Comparison of ENCODE assay signal across 11 mouse cellular contexts in the genomic region with DNA sequence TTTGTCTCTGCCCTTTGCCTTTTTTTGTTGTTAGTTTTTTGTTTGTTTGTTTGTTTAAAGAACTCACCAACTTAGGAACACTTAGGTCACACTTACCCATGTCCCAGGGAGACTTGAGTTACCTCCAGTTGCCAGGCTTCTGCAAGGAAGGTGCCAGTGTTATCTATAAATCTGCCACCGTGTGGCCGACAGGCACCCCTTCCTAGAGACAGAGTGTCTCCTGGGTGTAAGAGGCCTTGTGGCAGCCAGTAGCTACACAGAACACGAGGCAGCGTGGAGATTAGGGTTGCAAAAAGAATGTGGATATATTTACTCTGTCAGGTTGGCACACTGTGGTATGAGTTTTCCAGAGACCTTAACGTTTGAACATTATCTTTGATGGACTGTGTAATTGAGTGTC. TPM values are rescaled to one million over a fixed set of nuclear protein-coding genes. Genes with fewer than 3 reads are reported as not detected.
A peak's percentile ranks its signal among the peaks of the same experiment; 100 is the strongest.
DNase-seq lines count a peak whose midpoint lies in the region; ATAC-seq lines count a peak whose summit lies in the region.
"Had no signal": no experiment of that assay in that cellular context is flagged by ENCODE, and none has a peak within 500 bp of the region (broad histone marks: within the 10 kb centered on the region; RNA-seq: fewer than 3 reads in every experiment).

No protein-coding gene starts in this region.

- no peak overlapping the region for H3K4me2 ChIP-seq in forebrain, embryonic 11.5 days (ENCODE audit: low read depth, low read length, severe bottlenecking)
- H3K4me2 ChIP-seq in forebrain, embryonic 13.5 days = no peak overlapping the region
- no peak overlapping the region for H3K4me2 ChIP-seq in hindbrain, embryonic 12.5 days (replicated peaks)
- H3K4me2 ChIP-seq in midbrain, embryonic 14.5 days (ENCODE audit: low read length) = no peak overlapping the region
- no peak overlapping the region for H3K4me2 ChIP-seq in midbrain, embryonic 11.5 days
- H3K4me2 ChIP-seq in neural tube, embryonic 15.5 days = no peak overlapping the region
- H3K4me2 ChIP-seq: lung, embryonic 15.5 days; midbrain, embryonic 15.5 days had no signal

- no peaks in the 10 kb centered on the region for H3K27me3 ChIP-seq in forebrain, embryonic 11.5 days (ENCODE audit: control insufficient read depth, insufficient read depth, low read length)
- no peaks in the 10 kb centered on the region for H3K27me3 ChIP-seq in forebrain, embryonic 13.5 days
- H3K27me3 ChIP-seq in hindbrain, embryonic 12.5 days = no peaks in the 10 kb centered on the region
- no peaks in the 10 kb centered on the region for H3K27me3 ChIP-seq in hindbrain, embryonic 10.5 days (ENCODE audit: insufficient read depth, poor library complexity, severe bottlenecking)
- no peaks in the 10 kb centered on the region for H3K27me3 ChIP-seq in midbrain, embryonic 14.5 days (ENCODE audit: control insufficient read depth, insufficient read depth, low read length)
- H3K27me3 ChIP-seq in midbrain, embryonic 11.5 days (ENCODE audit: control insufficient read depth, insufficient read depth, low read length) = no peaks in the 10 kb centered on the region
- no peaks in the 10 kb centered on the region for H3K27me3 ChIP-seq in neural tube, embryonic 15.5 days (replicated peaks)
- H3K27me3 ChIP-seq: lung, embryonic 15.5 days; midbrain, embryonic 15.5 days had no signal

- H3K27ac ChIP-seq in forebrain, embryonic 11.5 days (ENCODE audit: low read depth, low read length) = no peak overlapping the region
- no peak overlapping the region for H3K27ac ChIP-seq in forebrain, embryonic 13.5 days
- H3K27ac ChIP-seq in hindbrain, embryonic 12.5 days = no peak overlapping the region
- H3K27ac ChIP-seq in hindbrain, embryonic 10.5 days = no peak overlapping the region
- no peak overlapping the region for H3K27ac ChIP-seq in midbrain, embryonic 14.5 days (replicated peaks; ENCODE audit: low read depth, low read length)
- H3K27ac ChIP-seq in midbrain, embryonic 11.5 days (ENCODE audit: low read depth, low read length) = no peak overlapping the region
- 0 out of 2 replicates have a peak overlapping the region, but pooled peaks have one; percentile 10 for H3K27ac ChIP-seq in neural tube, embryonic 15.5 days (replicated peaks)
- H3K27ac ChIP-seq: lung, embryonic 15.5 days; midbrain, embryonic 15.5 days had no signal

- H3K4me3 ChIP-seq in forebrain, embryonic 11.5 days (ENCODE audit: low read depth, low read length) = no peak overlapping the region
- no peak overlapping the region for H3K4me3 ChIP-seq in forebrain, embryonic 13.5 days
- H3K4me3 ChIP-seq in hindbrain, embryonic 12.5 days = no peak overlapping the region
- no peak overlapping the region for H3K4me3 ChIP-seq in hindbrain, embryonic 10.5 days
- no peak overlapping the region for H3K4me3 ChIP-seq in midbrain, embryonic 14.5 days (replicated peaks; ENCODE audit: low read depth, low read length)
- H3K4me3 ChIP-seq in midbrain, embryonic 11.5 days (ENCODE audit: low read depth, low read length) = no peak overlapping the region
- no peak overlapping the region for H3K4me3 ChIP-seq in neural tube, embryonic 15.5 days (replicated peaks)
- H3K4me3 ChIP-seq: lung, embryonic 15.5 days; midbrain, embryonic 15.5 days had no signal

- 73% methylated on average over 5 of the region's 5 CpGs for WGBS in forebrain, embryonic 11.5 days
- 57% methylated on average over 5 of the region's 5 CpGs for WGBS in forebrain, embryonic 13.5 days
- WGBS in hindbrain, embryonic 12.5 days = 51% methylated on average over 5 of the region's 5 CpGs
- 62% methylated on average over 5 of the region's 5 CpGs for WGBS in hindbrain, embryonic 10.5 days
- 55% methylated on average over 5 of the region's 5 CpGs for WGBS in midbrain, embryonic 14.5 days
- WGBS in midbrain, embryonic 11.5 days = 64% methylated on average over 5 of the region's 5 CpGs
- WGBS in neural tube, embryonic 15.5 days = 16% methylated on average over 5 of the region's 5 CpGs

- H3K4me1 ChIP-seq in forebrain, embryonic 11.5 days (replicated peaks; ENCODE audit: control insufficient read depth, insufficient read depth, low read length) = peaks cover 3% of the 10 kb centered on the region; the same call in 1 of the 2 replicates
- peaks cover 12% of the 10 kb centered on the region for H3K4me1 ChIP-seq in forebrain, embryonic 13.5 days
- H3K4me1 ChIP-seq in hindbrain, embryonic 12.5 days = peaks cover 18% of the 10 kb centered on the region
- H3K4me1 ChIP-seq in hindbrain, embryonic 10.5 days (replicated peaks) = peaks cover 20% of the 10 kb centered on the region
- H3K4me1 ChIP-seq in midbrain, embryonic 14.5 days (ENCODE audit: control insufficient read depth, insufficient read depth, low read length) = peaks cover 4% of the 10 kb centered on the region; the same call in 1 of the 2 replicates
- H3K4me1 ChIP-seq in midbrain, embryonic 11.5 days (ENCODE audit: control insufficient read depth, insufficient read depth, low read length) = peaks cover 4% of the 10 kb centered on the region; the same call in 1 of the 2 replicates
- peaks cover 14% of the 10 kb centered on the region for H3K4me1 ChIP-seq in neural tube, embryonic 15.5 days

- 0 out of 2 replicates have a peak, but pooled peaks have one; percentile 16 for ATAC-seq in forebrain, embryonic 11.5 days (replicated peaks; ENCODE audit: low FRiP score)
- ATAC-seq in forebrain, embryonic 13.5 days = no peak
- 0 out of 2 replicates have a peak, but pooled peaks have one; percentile 12 for ATAC-seq in hindbrain, embryonic 12.5 days (ENCODE audit: low FRiP score)
- no peak; the same call in 1 of the 2 replicates for ATAC-seq in midbrain, embryonic 14.5 days (ENCODE audit: low FRiP score, low TSS enrichment)
- no peak for ATAC-seq in midbrain, embryonic 11.5 days (ENCODE audit: low FRiP score)
- peak; percentile 37; the same call in 1 of the 2 replicates for ATAC-seq in neural tube, embryonic 15.5 days (ENCODE audit: low FRiP score)

- no peaks in the 10 kb centered on the region; the same call in 1 of the 2 replicates for H3K36me3 ChIP-seq in forebrain, embryonic 11.5 days (ENCODE audit: control insufficient read depth, insufficient read depth, low read length)
- H3K36me3 ChIP-seq in forebrain, embryonic 13.5 days (ENCODE audit: poor library complexity, severe bottlenecking) = peaks cover 49% of the 10 kb centered on the region
- peaks cover 36% of the 10 kb centered on the region for H3K36me3 ChIP-seq in hindbrain, embryonic 12.5 days
- H3K36me3 ChIP-seq in hindbrain, embryonic 10.5 days = peaks cover 57% of the 10 kb centered on the region
- H3K36me3 ChIP-seq in midbrain, embryonic 14.5 days (ENCODE audit: control insufficient read depth, insufficient read depth, low read length) = peaks cover 38% of the 10 kb centered on the region
- H3K36me3 ChIP-seq in midbrain, embryonic 11.5 days (ENCODE audit: control insufficient read depth, insufficient read depth, low read length) = peaks cover 16% of the 10 kb centered on the region
- peaks cover 29% of the 10 kb centered on the region for H3K36me3 ChIP-seq in neural tube, embryonic 15.5 days

- DNase-seq in forebrain, embryonic 11.5 days (ENCODE audit: low spot score) = no peak
- no peak for DNase-seq in hindbrain, embryonic 10.5 days (ENCODE audit: low spot score)
- peak; percentile 12 for DNase-seq in midbrain, embryonic 14.5 days
- no peak for DNase-seq in midbrain, embryonic 11.5 days (ENCODE audit: low spot score, missing footprints)
- DNase-seq in left cerebral cortex, postnatal 10 days (ENCODE audit: extremely low spot score in 1 of 2, low spot score in 2 of 2) = no peak

- H3K9ac ChIP-seq in forebrain, embryonic 11.5 days (ENCODE audit: low read length) = no peak overlapping the region
- no peak overlapping the region for H3K9ac ChIP-seq in forebrain, embryonic 13.5 days
- H3K9ac ChIP-seq in hindbrain, embryonic 12.5 days = no peak overlapping the region
- H3K9ac ChIP-seq in midbrain, embryonic 14.5 days (replicated peaks; ENCODE audit: low read length) = no peak overlapping the region
- H3K9ac ChIP-seq in midbrain, embryonic 11.5 days (ENCODE audit: low read length) = no peak overlapping the region
- no peak overlapping the region for H3K9ac ChIP-seq in neural tube, embryonic 15.5 days (replicated peaks)
- H3K9ac ChIP-seq: lung, embryonic 15.5 days; midbrain, embryonic 15.5 days had no signal

- intact Hi-C loops in left cerebral cortex, postnatal 10 days (cut with DNase I) = loop anchor here (2.0 to 10.0 kb wide), 3 partner anchors 115 to 279 kb away; no protein-coding TSS in a partner anchor

- H3K9me3 ChIP-seq in forebrain, embryonic 11.5 days (ENCODE audit: control insufficient read depth, low read length) = no peaks in the 10 kb centered on the region
- no peaks in the 10 kb centered on the region for H3K9me3 ChIP-seq in forebrain, embryonic 13.5 days (replicated peaks)
- no peaks in the 10 kb centered on the region for H3K9me3 ChIP-seq in hindbrain, embryonic 12.5 days (replicated peaks)
- no peaks in the 10 kb centered on the region for H3K9me3 ChIP-seq in hindbrain, embryonic 10.5 days
- H3K9me3 ChIP-seq in midbrain, embryonic 14.5 days (ENCODE audit: control insufficient read depth, low read length) = no peaks in the 10 kb centered on the region
- no peaks in the 10 kb centered on the region for H3K9me3 ChIP-seq in midbrain, embryonic 11.5 days (ENCODE audit: control insufficient read depth, low read length)
- H3K9me3 ChIP-seq in neural tube, embryonic 15.5 days (replicated peaks) = no peaks in the 10 kb centered on the region
- H3K9me3 ChIP-seq: lung, embryonic 15.5 days; midbrain, embryonic 15.5 days had no signal

RNA-seq across cellular contexts. Expression of a gene that starts 29.1 kb away (rescaled TPM):
- 4.2 and 4.6 TPM in 2 replicates for polyA plus RNA-seq in forebrain, embryonic 11.5 days (2014; fragmentation: Nextera tagmentation; extraction: Ambion mirVana)
- 5.8 and 7.9 TPM in 2 replicates for polyA plus RNA-seq in forebrain, embryonic 13.5 days (2015; fragmentation: Nextera tagmentation; extraction: Ambion mirVana)
- 1.5 and 1.9 TPM in 2 replicates for polyA plus RNA-seq in hindbrain, embryonic 12.5 days (2016; fragmentation: Nextera tagmentation; extraction: Ambion mirVana)
- polyA plus RNA-seq in hindbrain, embryonic 10.5 days (2016; fragmentation: Nextera tagmentation; extraction: Ambion mirVana) = 0.42 and 1.1 TPM in 2 replicates
- polyA plus RNA-seq in midbrain, embryonic 14.5 days (2014; fragmentation: Nextera tagmentation; extraction: Ambion mirVana) = 0.61 TPM in 2 replicates
- 0.73 and 1.0 TPM in 2 replicates for polyA plus RNA-seq in midbrain, embryonic 11.5 days (2014; fragmentation: Nextera tagmentation; extraction: Ambion mirVana)
- polyA plus RNA-seq in neural tube, embryonic 15.5 days (2015; fragmentation: Nextera tagmentation; extraction: Ambion mirVana) = 0.51 and 1.4 TPM in 2 replicates
- 1 to 10 TPM; 1.9 to 2.4 TPM for total RNA-seq in left cerebral cortex, postnatal 10 days (2021)
- total RNA-seq: hematopoietic stem cell, adult 5-6 weeks had no signal

RNA-seq across cellular contexts. Expression of a gene that starts 47.9 kb away (rescaled TPM):
- 94.1 and 101 TPM in 2 replicates for polyA plus RNA-seq in forebrain, embryonic 11.5 days (2014; fragmentation: Nextera tagmentation; extraction: Ambion mirVana)
- 87.3 and 87.4 TPM in 2 replicates for polyA plus RNA-seq in forebrain, embryonic 13.5 days (2015; fragmentation: Nextera tagmentation; extraction: Ambion mirVana)
- polyA plus RNA-seq in hindbrain, embryonic 12.5 days (2016; fragmentation: Nextera tagmentation; extraction: Ambion mirVana) = 78.1 and 82.3 TPM in 2 replicates
- 42.4 and 69.1 TPM in 2 replicates for polyA plus RNA-seq in hindbrain, embryonic 10.5 days (2016; fragmentation: Nextera tagmentation; extraction: Ambion mirVana)
- 66.3 and 67.8 TPM in 2 replicates for polyA plus RNA-seq in midbrain, embryonic 14.5 days (2014; fragmentation: Nextera tagmentation; extraction: Ambion mirVana)
- 95.1 and 102 TPM in 2 replicates for polyA plus RNA-seq in midbrain, embryonic 11.5 days (2014; fragmentation: Nextera tagmentation; extraction: Ambion mirVana)
- polyA plus RNA-seq in neural tube, embryonic 15.5 days (2015; fragmentation: Nextera tagmentation; extraction: Ambion mirVana) = 49.9 and 56.9 TPM in 2 replicates
- total RNA-seq in left cerebral cortex, postnatal 10 days (2021) = 10 to 100 TPM; 33.9 to 36.3 TPM

RNA-seq across cellular contexts. Expression of a gene that starts 59.2 kb away (rescaled TPM):
- 433 and 467 TPM in 2 replicates for polyA plus RNA-seq in forebrain, embryonic 11.5 days (2014; fragmentation: Nextera tagmentation; extraction: Ambion mirVana)
- 412 and 436 TPM in 2 replicates for polyA plus RNA-seq in forebrain, embryonic 13.5 days (2015; fragmentation: Nextera tagmentation; extraction: Ambion mirVana)
- 327 and 336 TPM in 2 replicates for polyA plus RNA-seq in hindbrain, embryonic 12.5 days (2016; fragmentation: Nextera tagmentation; extraction: Ambion mirVana)
- 516 and 585 TPM in 2 replicates for polyA plus RNA-seq in hindbrain, embryonic 10.5 days (2016; fragmentation: Nextera tagmentation; extraction: Ambion mirVana)
- 221 and 229 TPM in 2 replicates for polyA plus RNA-seq in midbrain, embryonic 14.5 days (2014; fragmentation: Nextera tagmentation; extraction: Ambion mirVana)
- polyA plus RNA-seq in midbrain, embryonic 11.5 days (2014; fragmentation: Nextera tagmentation; extraction: Ambion mirVana) = 516 and 544 TPM in 2 replicates
- polyA plus RNA-seq in neural tube, embryonic 15.5 days (2015; fragmentation: Nextera tagmentation; extraction: Ambion mirVana) = 220 and 221 TPM in 2 replicates
- total RNA-seq in left cerebral cortex, postnatal 10 days (2021) = 10 to 100 TPM; 53.6 to 63.8 TPM

Comparison
In these comparisons a context has a peak if more than half of its experiments do, and no peak if none do; other contexts are left out.
1. ATAC-seq: peak in forebrain, embryonic 11.5 days (single experiment), hindbrain, embryonic 12.5 days (single experiment) and neural tube, embryonic 15.5 days (single experiment); none in forebrain, embryonic 13.5 days (single experiment), midbrain, embryonic 14.5 days (single experiment) and midbrain, embryonic 11.5 days (single experiment).